Mouse (Mus musculus) lung, postnatal 25 days (tissue): ENCODE data around the gene Tle3.

Experiments
- DNase-seq: peaks from one replicate; pipeline ENCODE4 v3.0.0; 2022; ENCODE audit warnings: low spot score

Tle3 gene

DNA sequence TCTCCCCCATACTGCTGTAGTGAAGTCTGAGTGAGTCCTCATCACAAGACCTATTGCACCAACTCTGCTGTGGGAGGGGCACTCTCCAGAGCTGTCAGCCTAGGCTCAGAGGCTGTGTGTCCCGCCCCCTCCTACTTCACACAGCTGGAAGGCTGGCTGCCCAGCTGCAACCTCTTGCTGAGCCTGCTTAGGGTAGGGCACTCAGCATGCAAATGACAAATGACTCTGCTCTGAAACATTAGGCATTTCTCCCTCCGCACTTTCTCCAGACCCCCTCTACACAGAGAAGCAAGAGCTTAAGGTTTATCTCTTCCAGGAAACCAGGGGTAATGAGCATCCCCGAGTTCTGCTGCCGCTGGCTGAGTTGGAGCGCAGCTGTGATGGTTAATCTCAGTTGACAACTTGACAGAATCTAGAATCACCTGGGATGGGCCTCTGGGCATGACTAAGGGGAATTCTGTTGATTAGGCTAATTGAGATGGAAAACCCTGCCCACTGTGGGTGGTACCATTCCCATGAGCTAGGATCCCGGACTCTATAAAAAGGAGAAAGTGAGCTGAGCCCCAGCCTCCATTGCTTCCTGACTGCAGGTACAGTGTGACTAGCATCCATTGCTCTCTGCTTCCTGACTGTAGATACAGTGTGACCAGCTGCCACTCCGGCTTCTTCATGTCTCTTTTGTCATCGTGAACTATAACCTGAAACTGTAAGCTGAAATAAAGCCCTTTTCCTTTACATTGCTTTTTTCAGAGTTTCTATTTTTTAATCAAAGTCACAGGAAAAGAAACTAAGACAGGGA lies 63.2 kb downstream of the Tle3 start:
- DNase-seq = peak; percentile 65

DNA sequence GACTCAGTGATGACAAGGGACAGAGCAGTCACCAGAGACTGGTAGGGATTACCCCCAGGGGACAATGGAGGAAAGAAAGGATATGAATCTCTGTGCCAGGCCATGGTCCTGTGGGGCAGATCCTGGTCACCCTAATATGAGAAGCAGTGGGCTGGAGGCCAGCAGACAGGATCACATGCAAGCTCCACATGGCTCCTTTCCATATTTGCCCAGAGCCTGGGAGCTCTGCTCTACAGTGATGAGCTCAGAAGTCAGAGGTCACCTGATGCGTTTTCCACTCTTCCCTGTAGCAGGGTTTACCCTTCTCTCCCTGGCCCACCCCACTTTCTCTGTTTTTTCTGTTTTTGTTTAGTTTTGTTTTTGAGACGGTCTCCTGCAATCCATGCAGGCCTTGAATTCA lies 63.9 kb downstream of the Tle3 start:
- no peak for DNase-seq

- DNase-seq = peak; percentile 67
These were observed 64.6 kb downstream of the Tle3 start for GRCm38 (mm10) chr9:61436761-61437160.

- no peak for DNase-seq
These were observed 66.9 kb downstream of the Tle3 start for GRCm38 (mm10) chr9:61439092-61439491.

- no peak for DNase-seq
These were observed 67.8 kb downstream of the Tle3 start for GRCm38 (mm10) chr9:61439979-61440378.

GRCm38 (mm10) chr9:61441206-61441913 lies 69.2 kb downstream of the Tle3 start:
- no peak for DNase-seq

- DNase-seq = no peak
These were observed 70.9 kb downstream of the Tle3 start for GRCm38 (mm10) chr9:61442951-61443630.

GRCm38 (mm10) chr9:61445151-61445550 lies 73.0 kb downstream of the Tle3 start:
- no peak for DNase-seq

DNA sequence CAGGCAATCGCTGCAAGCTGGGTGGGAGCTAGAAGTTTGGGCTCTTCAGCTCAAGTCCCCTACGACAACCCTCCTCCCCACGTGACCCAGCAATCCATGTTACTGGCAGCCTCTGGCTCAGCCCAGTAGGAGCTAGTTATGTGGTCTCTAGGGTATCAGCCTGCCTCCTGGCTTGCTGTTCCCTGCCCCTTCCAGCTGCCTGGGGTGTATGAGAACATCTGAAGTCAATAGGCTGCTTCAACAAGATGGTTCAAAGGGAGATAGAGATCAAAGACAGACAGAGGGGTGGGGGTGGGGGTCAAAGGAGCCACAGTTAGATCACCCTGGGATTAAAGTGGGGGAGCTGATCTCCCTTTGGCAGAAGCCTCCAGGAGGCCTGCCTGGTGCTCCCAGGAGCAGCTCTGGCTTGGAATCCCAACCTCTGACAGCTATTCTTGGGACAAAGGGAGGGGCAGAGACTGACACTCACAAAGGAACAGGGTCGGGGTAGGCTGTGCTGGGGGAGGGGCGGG lies 73.6 kb downstream of the Tle3 start:
- DNase-seq = no peak

DNA sequence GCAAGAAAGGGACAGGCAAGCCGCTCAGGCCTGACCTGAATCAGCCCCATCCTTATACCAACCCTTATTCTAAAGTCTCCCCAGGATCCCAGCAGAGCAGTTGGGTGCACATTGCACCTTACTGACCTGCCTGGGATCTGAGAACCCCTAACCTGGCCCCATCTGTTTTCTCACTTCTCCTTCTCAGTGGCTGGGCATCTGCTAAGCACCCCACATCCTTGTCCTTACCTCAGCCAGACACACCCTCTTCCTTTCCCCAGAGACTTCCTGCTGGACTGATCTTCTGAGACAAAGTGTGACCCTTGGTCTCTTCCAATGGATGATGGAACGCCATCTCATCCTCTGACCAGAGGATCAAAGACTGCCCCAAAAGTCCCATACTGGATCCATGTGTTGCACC lies 74.8 kb downstream of the Tle3 start:
- DNase-seq = no peak

- peak; percentile 27 for DNase-seq
These were observed 77.3 kb downstream of the Tle3 start for GRCm38 (mm10) chr9:61449363-61449904.

GRCm38 (mm10) chr9:61452081-61452480 lies 79.9 kb downstream of the Tle3 start:
- no peak for DNase-seq

DNA sequence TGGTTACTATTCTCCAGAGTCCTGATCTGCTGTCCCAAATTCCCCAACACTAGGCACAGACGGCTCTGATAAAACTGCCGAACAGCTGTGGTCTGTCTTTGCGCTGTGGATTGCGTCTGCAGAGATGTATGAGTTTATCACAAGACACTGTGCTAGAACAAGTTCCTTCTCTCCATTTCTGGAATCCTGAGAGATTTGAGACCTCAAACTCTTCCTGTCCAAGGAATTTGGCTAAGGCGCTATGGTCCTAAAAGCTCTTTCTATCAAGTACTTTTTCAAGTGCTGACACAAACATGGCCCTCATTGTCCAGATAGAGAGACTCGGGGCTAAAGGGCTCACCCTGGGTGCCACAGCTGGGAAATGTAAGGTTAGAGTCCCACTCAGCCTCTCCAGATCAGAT lies 83.7 kb downstream of the Tle3 start:
- DNase-seq = peak; percentile 43

DNA sequence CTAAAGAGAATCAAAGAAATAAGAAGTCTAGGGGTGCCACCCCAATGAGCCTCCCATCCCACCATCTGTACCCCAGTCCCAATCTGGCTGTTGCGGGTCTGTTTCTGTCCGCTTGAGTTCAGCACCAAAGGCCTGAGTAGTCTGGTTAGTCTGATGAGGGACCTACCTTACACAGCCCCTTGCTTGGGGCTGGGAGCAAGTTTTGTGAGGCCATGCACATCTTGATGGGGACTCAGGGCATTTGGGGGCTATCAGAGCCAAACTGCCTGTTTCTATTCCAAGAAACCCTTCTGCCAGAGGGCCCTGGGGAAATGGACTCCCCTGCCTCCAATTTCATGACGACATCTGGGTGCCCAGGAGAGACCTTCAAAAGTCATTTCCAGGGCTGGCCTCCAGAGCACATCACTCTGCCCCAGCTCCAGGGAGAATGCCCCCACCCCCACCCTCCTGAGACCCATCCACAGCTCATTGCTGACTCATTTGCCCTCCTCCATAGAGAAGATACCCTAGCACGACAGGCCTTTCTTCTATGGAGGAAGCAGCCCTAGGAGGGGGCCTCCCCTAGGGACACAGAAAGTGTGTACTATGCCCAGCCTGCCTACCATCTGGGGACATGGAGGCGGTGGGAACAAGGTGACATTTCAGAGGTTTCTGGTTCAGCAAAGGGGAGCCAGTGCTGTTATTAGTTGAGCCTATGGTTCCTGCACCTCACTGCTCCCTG lies 84.4 kb downstream of the Tle3 start:
- DNase-seq = no peak

DNA sequence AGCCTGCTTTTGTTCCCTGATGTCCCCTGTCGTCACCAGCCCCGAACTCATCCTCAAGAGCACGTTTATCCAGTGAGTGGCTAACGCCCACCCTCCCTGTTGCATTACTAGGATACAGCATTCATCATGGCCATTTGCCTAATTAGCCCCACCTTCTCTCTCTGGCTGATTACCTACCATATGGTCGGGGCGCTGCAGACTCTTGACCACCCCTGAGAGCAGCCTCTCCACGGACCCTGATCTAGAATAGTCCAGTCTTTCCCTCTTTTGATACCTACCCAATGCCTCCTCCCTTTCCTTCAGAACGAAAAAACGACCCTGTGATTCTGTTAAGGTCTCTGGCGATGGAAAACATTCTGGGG lies 85.0 kb downstream of the Tle3 start:
- DNase-seq = no peak

GRCm38 (mm10) chr9:61461859-61462258 lies 89.7 kb downstream of the Tle3 start:
- no peak for DNase-seq

GRCm38 (mm10) chr9:61467436-61467835 lies 95.3 kb downstream of the Tle3 start:
- no peak for DNase-seq
